Mouse (Mus musculus) MEL (cell line): ENCODE measurements around the gene Ren1.

Experiments used
- CTCF ChIP-seq, 3 experiments: IDR thresholded peaks in 2 of 3; conservative IDR thresholded peaks in 1 of 3; 2 replicates each; pipeline ENCODE4 v1.5.1; 2011 to 2012; ENCODE audit warnings: low read length in 3 of 3, low read depth in 2 of 3, mild to moderate bottlenecking in 2 of 3, improper control_type of control experiment in 1 of 3, inconsistent platforms in 1 of 3, mixed read lengths in 1 of 3, moderate library complexity in 1 of 3; ENCODE audit not compliant: control insufficient read depth in 1 of 3, insufficient read depth in 1 of 3, poor library complexity in 1 of 3, severe bottlenecking in 1 of 3
- EP300 ChIP-seq, 2 experiments: IDR thresholded peaks; 2 replicates each; pipeline ENCODE4 v1.6.1; 2011; ENCODE audit warnings: improper control_type of control experiment in 2 of 2, low read length in 2 of 2, low read depth in 1 of 2, mild to moderate bottlenecking in 1 of 2
- GABPA ChIP-seq: IDR thresholded peaks from 2 replicates; pipeline ENCODE4 v1.6.1; 2012; ENCODE audit warnings: low read depth, mild to moderate bottlenecking, inconsistent platforms, low read length, improper control_type of control experiment, moderate library complexity
- HCFC1 ChIP-seq: IDR thresholded peaks from 2 replicates; pipeline ENCODE4 v1.6.1; 2012; ENCODE audit warnings: low read depth, mild to moderate bottlenecking, inconsistent platforms, low read length, improper control_type of control experiment, moderate library complexity
- MAFK ChIP-seq: IDR thresholded peaks from 2 replicates; pipeline ENCODE4 v1.6.1; 2011; ENCODE audit warnings: low read depth, mild to moderate bottlenecking, low read length, improper control_type of control experiment, borderline replicate concordance
- MAZ ChIP-seq: IDR thresholded peaks from 2 replicates; pipeline ENCODE4 v1.6.1; 2012; ENCODE audit warnings: low read depth, mild to moderate bottlenecking, inconsistent platforms, low read length, improper control_type of control experiment
- MEF2A ChIP-seq: IDR thresholded peaks from 2 replicates; pipeline ENCODE4 v1.6.1; 2014; ENCODE audit warnings: low read depth, mild to moderate bottlenecking, inconsistent platforms, low read length, improper control_type of control experiment; ENCODE audit not compliant: poor library complexity, insufficient replicate concordance, severe bottlenecking; ENCODE audit errors: extremely low read depth
- NELFE ChIP-seq: IDR thresholded peaks from 2 replicates; pipeline ENCODE4 v1.6.1; 2011; ENCODE audit warnings: low read depth, low read length, improper control_type of control experiment
- NRF1 ChIP-seq: IDR thresholded peaks from 2 replicates; pipeline ENCODE4 v1.6.1; 2014; ENCODE audit warnings: low read depth, mild to moderate bottlenecking, inconsistent platforms, low read length, improper control_type of control experiment, moderate library complexity; ENCODE audit not compliant: poor library complexity, insufficient read depth, severe bottlenecking
- POLR2AphosphoS2 ChIP-seq: IDR thresholded peaks from 2 replicates; pipeline ENCODE4 v1.6.1; 2011; ENCODE audit warnings: low read length, improper control_type of control experiment
- SIN3A ChIP-seq: IDR thresholded peaks from 2 replicates; pipeline ENCODE4 v1.6.1; 2012; ENCODE audit warnings: low read length, improper control_type of control experiment, inconsistent platforms
- ZC3H11A ChIP-seq: IDR thresholded peaks from 2 replicates; pipeline ENCODE4 v1.6.1; 2012; ENCODE audit warnings: low read depth, mild to moderate bottlenecking, inconsistent platforms, low read length, improper control_type of control experiment
- ZNF384 ChIP-seq: IDR thresholded peaks from 2 replicates; pipeline ENCODE4 v1.6.1; 2012; ENCODE audit warnings: low read depth, mild to moderate bottlenecking, inconsistent platforms, low read length, improper control_type of control experiment

DNA sequence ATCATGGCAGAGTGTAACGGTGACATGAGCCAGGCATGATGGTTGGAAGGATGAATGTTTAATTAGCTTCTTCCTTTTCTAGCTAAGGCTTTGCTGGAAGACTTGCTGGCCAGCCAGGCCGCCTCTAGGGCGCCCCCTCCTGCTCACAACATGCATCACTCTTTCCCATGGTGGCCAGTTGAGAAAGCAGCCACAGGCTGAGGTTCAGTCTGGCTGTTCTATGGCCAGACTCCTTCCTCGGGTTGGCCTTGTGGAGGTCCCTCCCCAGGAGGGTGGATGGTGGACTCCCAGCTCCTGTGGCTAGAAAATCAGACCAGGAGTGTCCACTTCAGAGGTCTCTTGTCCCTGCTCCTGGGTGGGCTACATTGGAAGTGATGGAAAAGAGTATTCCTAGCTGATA, 43.5 kb upstream of the Ren1 start:
- TF ChIP-seq CTCF (IDR thresholded peaks at IDR 0.05 in 2 of 3, conservative IDR thresholded peaks at IDR 0.05 in 1 of 3; ENCODE audit: control insufficient read depth in 1 of 3, insufficient read depth in 1 of 3, low read depth in 2 of 3, low read length in 3 of 3, poor library complexity in 1 of 3, severe bottlenecking in 1 of 3) (peak; percentile 84 to 94 (median 86)), GABPA (no peak), POLR2AphosphoS2 (no peak), ZNF384 (no peak), MEF2A (no peak), MAFK (no peak), MAZ (0 out of 2 replicates have a peak, but pooled peaks have one; percentile 11), SIN3A (no peak), NELFE (no peak), ZC3H11A (peak; percentile 88), HCFC1 (0 out of 2 replicates have a peak, but pooled peaks have one; percentile 21), EP300 (IDR thresholded peaks at IDR 0.05; ENCODE audit: low read depth in 1 of 2, low read length in 2 of 2) (no peak), NRF1 (no peak)
